Mouse (Mus musculus) hindbrain, embryonic 15.5 days (tissue): Measurements from ENCODE around the gene Ifitm10. TPM values are rescaled to one million over a fixed set of nuclear protein-coding genes. Genes with fewer than 3 reads are reported as not detected.

Experiments used
- ATAC-seq: fragments of 200-750 bp; cut with Nextera tagmentation; 2 replicates; pipeline ENCODE4 v1.8.0; 2017; ENCODE audit warnings: low read depth, moderate number of reproducible peaks, moderate TSS enrichment; ENCODE audit not compliant: low FRiP score
- H3K27ac ChIP-seq: fragments of 300-500 bp; sonication (generic); replicated peaks from 2 replicates; pipeline ENCODE4 v1.5.1; 2015; ENCODE audit warnings: mild to moderate bottlenecking, inconsistent platforms
- H3K27me3 ChIP-seq: fragments of 300-500 bp; sonication (generic); 2 replicates; pipeline ENCODE4 v1.6.1; 2015; ENCODE audit warnings: control low read depth, inconsistent platforms
- H3K36me3 ChIP-seq: fragments of 300-500 bp; sonication (generic); 2 replicates; pipeline ENCODE4 v1.6.1; 2015; ENCODE audit warnings: control low read depth, inconsistent platforms
- H3K4me1 ChIP-seq: fragments of 300-500 bp; sonication (generic); replicated peaks from 2 replicates; pipeline ENCODE4 v1.6.1; 2015; ENCODE audit warnings: control low read depth, inconsistent platforms
- H3K4me2 ChIP-seq: fragments of 300-500 bp; sonication (generic); 2 replicates; pipeline ENCODE4 v1.6.1; 2015; ENCODE audit warnings: moderate library complexity, mild to moderate bottlenecking, inconsistent platforms
- H3K4me3 ChIP-seq: fragments of 300-500 bp; sonication (generic); 2 replicates; pipeline ENCODE4 v1.5.1; 2015; ENCODE audit warnings: mild to moderate bottlenecking, inconsistent platforms
- H3K9ac ChIP-seq: fragments of 300-500 bp; sonication (generic); 2 replicates; pipeline ENCODE4 v1.6.1; 2015; ENCODE audit warnings: inconsistent platforms
- H3K9me3 ChIP-seq: fragments of 300-500 bp; sonication (generic); 2 replicates; pipeline ENCODE4 v1.6.1; 2016; ENCODE audit warnings: control low read depth, inconsistent platforms
- WGBS: fragments of 180-500 bp; shearing (Covaris S2); methylation state at CpG from one replicate; pipeline ENCODE4 v1.1.7; 2015; 5-methylcytosine and 5-hydroxymethylcytosine counted together
- polyA plus RNA-seq: library from polyadenylated mRNA; unstranded; fragments of >200 nt; fragmentation: Nextera tagmentation; extraction: Ambion mirVana; gene quantifications from 2 replicates; pipeline ENCODE4 v1.2.1, GENCODE M21; 2015

Ifitm10 gene
- polyA plus RNA-seq, 1 experiment from 2014 or later = 8.4 TPM

DNA sequence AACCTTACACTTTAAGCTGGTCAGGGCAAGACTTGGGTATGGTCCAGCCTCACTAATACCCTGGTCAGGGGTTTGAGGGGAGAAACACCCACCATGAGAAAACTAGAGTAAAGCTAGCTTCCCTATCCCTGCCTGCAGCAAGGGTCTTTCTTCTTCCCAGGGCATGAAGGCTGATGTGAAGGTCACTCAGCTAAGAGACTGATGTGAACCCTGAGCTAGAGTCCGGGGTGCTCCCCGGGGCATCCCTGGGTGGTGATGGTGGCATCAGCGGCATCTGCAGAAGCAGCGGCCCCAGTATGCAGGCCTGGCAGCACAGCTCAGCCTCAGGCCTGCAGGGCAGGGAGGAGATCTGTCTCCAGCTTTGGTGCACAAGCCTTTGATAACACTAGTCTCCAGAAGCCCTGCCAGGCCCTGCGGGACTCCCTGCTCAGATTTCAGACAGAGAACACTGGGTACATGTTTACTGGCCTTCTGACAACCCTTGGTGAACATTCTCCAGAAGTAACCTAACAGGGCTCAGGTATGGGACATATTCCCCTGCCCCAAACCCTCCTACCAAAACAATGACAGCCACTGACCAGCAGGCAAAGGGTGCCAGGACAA, 961 bp upstream of the Ifitm10 start:
- Histone ChIP-seq H3K27ac (no peak overlapping the region), H3K9me3 (no peaks in the 10 kb centered on the region), H3K4me2 (no peak overlapping the region), H3K4me3 (no peak overlapping the region), H3K4me1 (peaks cover 16% of the 10 kb centered on the region), H3K36me3 (peaks cover 31% of the 10 kb centered on the region), H3K9ac (no peak overlapping the region), H3K27me3 (peaks cover 33% of the 10 kb centered on the region)
- ATAC-seq = no peak
- 96% methylated on average over 5 of the region's 5 CpGs for WGBS

DNA sequence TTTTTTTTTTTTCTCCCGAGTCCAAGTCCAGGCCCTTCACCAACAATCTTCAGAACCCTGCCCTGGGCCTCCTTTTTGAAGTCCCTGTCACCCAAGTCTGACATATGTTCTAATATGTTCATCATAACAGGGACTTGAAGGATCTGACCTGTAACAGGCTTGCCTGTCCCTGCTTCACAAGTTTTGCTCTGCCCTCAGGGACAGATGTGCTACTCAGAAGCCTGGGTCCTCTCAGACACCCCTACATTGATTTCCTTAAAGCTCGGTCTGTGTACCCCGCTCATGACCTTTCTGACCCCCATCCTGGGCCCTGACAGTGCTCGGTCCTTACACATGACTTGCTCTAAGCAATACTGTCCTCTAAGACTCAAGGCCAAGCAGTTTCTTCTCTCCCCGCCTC, 514 bp downstream of the Ifitm10 start:
- Histone ChIP-seq H3K9ac (no peak overlapping the region), H3K4me3 (no peak overlapping the region), H3K4me1 (peaks cover 16% of the 10 kb centered on the region), H3K9me3 (no peaks in the 10 kb centered on the region), H3K4me2 (no peak overlapping the region), H3K27ac (no peak overlapping the region), H3K36me3 (peaks cover 21% of the 10 kb centered on the region), H3K27me3 (peaks cover 33% of the 10 kb centered on the region)
- ATAC-seq = no peak
- WGBS = 85% methylated on average over 5 of the region's 5 CpGs

- peak overlapping the region; percentile 51 for H3K4me3 ChIP-seq
- no peak overlapping the region for H3K27ac ChIP-seq
- H3K27me3 ChIP-seq = peaks cover 33% of the 10 kb centered on the region
- peaks cover 11% of the 10 kb centered on the region for H3K36me3 ChIP-seq
- H3K9me3 ChIP-seq = no peaks in the 10 kb centered on the region
- peaks cover 16% of the 10 kb centered on the region for H3K4me1 ChIP-seq
- peak overlapping the region; percentile 92 for H3K4me2 ChIP-seq
- ATAC-seq = 0 out of 2 replicates have a peak, but pooled peaks have one; percentile 32
- H3K9ac ChIP-seq = peak overlapping the region; percentile 42
- 2% methylated on average over 61 of the region's 64 CpGs for WGBS
Observed at GRCm38 (mm10) chr7:142371768-142372661, 1.5 kb downstream of the Ifitm10 start.

DNA sequence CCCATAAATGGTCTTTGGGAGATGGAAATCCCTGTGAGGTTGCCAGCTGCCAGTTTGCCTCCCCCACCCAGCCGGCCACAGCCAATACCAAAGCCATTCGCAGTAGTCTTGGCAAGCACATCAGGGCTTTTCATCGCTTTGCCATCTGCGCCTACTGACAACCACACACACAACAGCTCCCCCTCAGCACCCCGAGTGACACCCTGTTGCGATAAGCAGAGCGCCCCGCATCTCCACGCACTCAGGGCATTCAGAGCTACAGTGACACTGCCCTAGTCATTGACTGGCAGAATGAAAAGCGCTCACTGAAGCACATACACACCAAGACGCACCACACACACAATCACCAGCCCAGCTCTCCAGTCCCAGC, 2.2 kb downstream of the Ifitm10 start:
- ATAC-seq = 0 out of 2 replicates have a peak, but pooled peaks have one; percentile 23
- Histone ChIP-seq H3K9me3 (no peaks in the 10 kb centered on the region), H3K27ac (no peak overlapping the region)

DNA sequence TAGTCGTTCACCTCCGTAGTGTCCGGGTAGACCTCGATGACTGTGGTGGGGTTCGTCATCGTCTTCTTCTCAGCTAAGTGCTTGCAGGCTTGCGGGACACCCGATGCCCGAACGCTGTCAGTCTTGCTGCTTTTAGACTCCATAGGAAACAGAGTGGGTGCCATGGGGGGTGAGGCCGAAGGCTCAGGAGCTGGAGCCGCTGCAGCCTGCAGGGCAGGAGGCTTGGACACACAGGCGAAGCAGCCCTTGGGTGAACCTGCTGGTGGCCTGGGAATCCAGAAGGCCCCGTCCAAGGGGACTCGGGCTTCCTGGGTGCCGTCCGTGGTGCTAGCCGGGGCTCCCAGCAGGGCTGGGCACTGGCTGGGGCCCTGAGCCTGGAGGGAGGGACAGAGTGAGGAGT, 2.6 kb downstream of the Ifitm10 start:
- no peak for ATAC-seq
- Histone ChIP-seq H3K4me1 (peaks cover 16% of the 10 kb centered on the region), H3K9me3 (no peaks in the 10 kb centered on the region), H3K27ac (no peak overlapping the region), H3K36me3 (peaks cover under 1% of the 10 kb centered on the region; the same call in 1 of the 2 replicates), H3K9ac (no peak overlapping the region), H3K4me2 (peak overlapping the region; percentile 92), H3K27me3 (peaks cover 33% of the 10 kb centered on the region), H3K4me3 (peak overlapping the region; percentile 51; the same call in 1 of the 2 replicates)
- 83% methylated on average over 18 of the region's 18 CpGs for WGBS

More for the DNA sequence above, 2.2 kb downstream of the Ifitm10 start:
- Histone ChIP-seq H3K27me3 (peaks cover 33% of the 10 kb centered on the region), H3K4me1 (peaks cover 16% of the 10 kb centered on the region), H3K4me2 (peak overlapping the region; percentile 92), H3K4me3 (peak overlapping the region; percentile 51), H3K36me3 (peaks cover 5% of the 10 kb centered on the region), H3K9ac (peak overlapping the region; percentile 42; the same call in 1 of the 2 replicates)
- WGBS = 27% methylated on average over 11 of the region's 11 CpGs

GRCm38 (mm10) chr7:142369820-142370219, 3.7 kb downstream of the Ifitm10 start:
- Histone ChIP-seq H3K4me3 (no peak overlapping the region), H3K9me3 (no peaks in the 10 kb centered on the region), H3K4me1 (peaks cover 16% of the 10 kb centered on the region), H3K36me3 (no peaks in the 10 kb centered on the region), H3K27ac (no peak overlapping the region), H3K4me2 (no peak overlapping the region), H3K27me3 (peaks cover 33% of the 10 kb centered on the region), H3K9ac (no peak overlapping the region)
- WGBS = 79% methylated on average over 6 of the region's 6 CpGs
- ATAC-seq = no peak

DNA sequence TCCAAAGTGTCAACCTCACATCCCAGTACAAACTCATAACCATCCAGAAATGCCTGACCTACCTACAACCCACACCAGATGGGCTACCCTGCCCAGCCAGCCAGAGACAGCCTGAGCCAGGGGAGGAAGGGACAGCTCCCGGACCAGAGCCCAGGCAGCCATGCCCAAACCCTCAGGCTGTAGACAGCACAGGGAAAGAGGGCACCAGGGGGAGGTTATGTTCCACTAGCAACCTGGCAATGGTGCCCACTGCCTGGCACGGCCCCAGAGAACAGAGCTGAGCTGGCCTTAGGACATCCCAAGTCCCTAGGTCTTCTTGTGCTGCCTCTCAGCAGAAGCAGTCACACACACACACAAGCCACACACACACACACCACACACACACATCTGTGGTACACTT, 4.7 kb downstream of the Ifitm10 start:
- no peaks in the 10 kb centered on the region for H3K9me3 ChIP-seq
- H3K4me2 ChIP-seq = no peak overlapping the region
- H3K27ac ChIP-seq = no peak overlapping the region
- H3K4me3 ChIP-seq = no peak overlapping the region
- H3K4me1 ChIP-seq = peaks cover 16% of the 10 kb centered on the region
- H3K36me3 ChIP-seq = no peaks in the 10 kb centered on the region
- H3K27me3 ChIP-seq = peaks cover 33% of the 10 kb centered on the region
- H3K9ac ChIP-seq = no peak overlapping the region
- no peak for ATAC-seq
- 76% methylated on average over 2 of the region's 2 CpGs for WGBS

DNA sequence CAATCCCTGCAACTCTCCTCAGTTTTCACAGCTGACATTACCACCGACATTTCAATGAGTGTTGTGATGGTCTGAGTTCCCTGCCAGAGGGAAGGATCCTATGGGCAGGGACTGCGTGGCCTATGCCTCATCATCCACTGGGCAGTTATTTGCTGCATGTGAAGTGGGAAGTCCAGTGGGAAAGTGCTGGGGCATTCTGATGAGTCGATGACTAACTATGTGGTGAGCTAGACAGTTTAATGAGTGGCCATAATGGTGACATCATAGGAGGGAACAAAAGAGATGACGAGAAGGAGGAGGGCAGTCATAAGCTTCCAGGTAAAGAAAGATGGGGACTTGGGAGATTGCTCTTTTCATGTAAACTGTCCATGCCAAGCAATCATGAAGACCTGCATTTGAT, 10.4 kb downstream of the Ifitm10 start:
- no peaks in the 10 kb centered on the region for H3K36me3 ChIP-seq
- no peak overlapping the region for H3K9ac ChIP-seq
- no peak overlapping the region for H3K4me2 ChIP-seq
- H3K4me3 ChIP-seq = no peak overlapping the region
- no peak for ATAC-seq
- no peaks in the 10 kb centered on the region for H3K9me3 ChIP-seq
- H3K27ac ChIP-seq = no peak overlapping the region
- H3K27me3 ChIP-seq = no peaks in the 10 kb centered on the region
- WGBS = 87% methylated on average over 4 of the region's 4 CpGs
- no peaks in the 10 kb centered on the region for H3K4me1 ChIP-seq

DNA sequence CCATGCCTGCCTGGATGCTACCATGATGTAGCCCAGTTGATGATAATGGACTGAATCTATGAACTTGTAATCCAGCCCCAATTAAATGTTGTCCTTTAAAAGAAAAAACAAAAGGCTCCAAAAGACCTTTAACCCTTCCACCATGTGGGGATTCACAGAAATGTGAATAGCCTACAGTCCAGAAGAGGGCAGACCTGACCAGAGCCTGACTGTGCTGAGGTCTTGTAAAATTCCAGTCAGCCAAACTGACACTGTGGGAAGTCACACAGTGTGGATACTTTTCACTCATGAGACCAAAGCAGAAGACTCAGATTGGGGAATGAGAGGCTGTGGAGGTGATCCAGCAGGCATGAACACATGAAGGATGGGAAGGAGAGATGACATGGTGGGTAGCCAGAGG, 12.8 kb downstream of the Ifitm10 start:
- no peaks in the 10 kb centered on the region for H3K9me3 ChIP-seq
- no peak overlapping the region for H3K27ac ChIP-seq
- ATAC-seq = no peak
- H3K4me1 ChIP-seq = no peaks in the 10 kb centered on the region
- no peaks in the 10 kb centered on the region for H3K36me3 ChIP-seq
- no peak overlapping the region for H3K9ac ChIP-seq
- H3K27me3 ChIP-seq = no peaks in the 10 kb centered on the region
- no peak overlapping the region for H3K4me2 ChIP-seq
- no peak overlapping the region for H3K4me3 ChIP-seq

DNA sequence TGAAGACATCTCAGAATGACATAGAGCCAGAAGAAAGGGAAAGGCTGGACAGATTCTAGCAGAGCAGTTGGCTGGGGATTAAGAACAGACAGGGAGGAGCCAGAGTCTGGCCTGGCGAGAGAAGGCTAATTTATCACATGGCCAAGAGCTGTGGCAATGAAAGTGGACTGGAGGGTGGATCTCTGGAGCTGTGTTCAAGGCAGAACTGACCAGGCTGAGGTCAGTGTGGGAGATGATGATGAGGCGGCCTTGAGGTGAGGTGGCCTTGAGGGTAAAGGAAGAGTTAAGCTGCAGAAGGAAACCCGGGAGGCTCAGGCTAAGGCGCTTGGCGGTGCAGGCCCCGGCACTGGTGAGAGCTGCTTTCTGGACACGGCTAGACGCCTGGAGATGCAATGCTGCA, 14.4 kb downstream of the Ifitm10 start:
- Histone ChIP-seq H3K4me2 (no peak overlapping the region), H3K4me3 (no peak overlapping the region), H3K27ac (no peak overlapping the region), H3K4me1 (no peaks in the 10 kb centered on the region), H3K27me3 (no peaks in the 10 kb centered on the region), H3K36me3 (no peaks in the 10 kb centered on the region), H3K9me3 (no peaks in the 10 kb centered on the region), H3K9ac (no peak overlapping the region)
- ATAC-seq = no peak
- WGBS = 72% methylated on average over 8 of the region's 8 CpGs

- Histone ChIP-seq H3K4me2 (no peak overlapping the region), H3K4me3 (no peak overlapping the region), H3K4me1 (no peaks in the 10 kb centered on the region), H3K27ac (no peak overlapping the region), H3K9me3 (no peaks in the 10 kb centered on the region), H3K36me3 (no peaks in the 10 kb centered on the region), H3K27me3 (no peaks in the 10 kb centered on the region), H3K9ac (no peak overlapping the region)
- no peak for ATAC-seq
- WGBS = 89% methylated on average over 3 of the region's 3 CpGs
Observed at GRCm38 (mm10) chr7:142357566-142357965, 16.0 kb downstream of the Ifitm10 start.

GRCm38 (mm10) chr7:142354661-142355233, 18.8 kb downstream of the Ifitm10 start:
- ATAC-seq = no peak
- Histone ChIP-seq H3K4me2 (no peak overlapping the region), H3K27me3 (no peaks in the 10 kb centered on the region), H3K27ac (no peak overlapping the region), H3K4me1 (no peaks in the 10 kb centered on the region), H3K4me3 (no peak overlapping the region), H3K9me3 (no peaks in the 10 kb centered on the region), H3K9ac (no peak overlapping the region), H3K36me3 (no peaks in the 10 kb centered on the region)
- 89% methylated on average over 8 of the region's 8 CpGs for WGBS
